Mouse (Mus musculus) ES-E14 (cell line): ENCODE results near the gene Atp8a1. TPM values are rescaled to one million over a fixed set of nuclear protein-coding genes. Genes with fewer than 3 reads are reported as not detected.

Experiments used
- DNase-seq: peaks from one replicate; pipeline ENCODE4 v3.0.0-alpha.2; 2013; ENCODE audit warnings: low read depth, low spot score
- H3K27ac ChIP-seq: 2 replicates; pipeline ENCODE4 v1.5.1; 2012; ENCODE audit warnings: low read depth, mild to moderate bottlenecking, low read length, moderate library complexity, mixed read lengths; ENCODE audit not compliant: poor library complexity, insufficient read depth, severe bottlenecking
- H3K36me3 ChIP-seq: 2 replicates; pipeline ENCODE4 v1.6.1; 2012; ENCODE audit warnings: mild to moderate bottlenecking, low read length, moderate library complexity, mixed read lengths; ENCODE audit not compliant: control insufficient read depth, poor library complexity, insufficient read depth, severe bottlenecking
- H3K4me1 ChIP-seq, 2 experiments: fragments of 150-350 bp in 1 of 2; sonication (generic) in 1 of 2; 2 replicates each; pipeline ENCODE4 v1.6.1; 2012; ENCODE audit warnings: low read length in 2 of 2, mild to moderate bottlenecking in 1 of 2, mixed read lengths in 1 of 2; ENCODE audit not compliant: control insufficient read depth in 2 of 2, insufficient read depth in 2 of 2, poor library complexity in 1 of 2
- H3K4me3 ChIP-seq, 2 experiments: fragments of 150-350 bp in 1 of 2; sonication (generic) in 1 of 2; 2 replicates each; pipeline ENCODE4 v1.5.1; 2012; ENCODE audit warnings: low read length in 2 of 2, low read depth in 1 of 2, mild to moderate bottlenecking in 1 of 2, mixed read lengths in 1 of 2; ENCODE audit not compliant: insufficient read depth in 1 of 2, poor library complexity in 1 of 2, severe bottlenecking in 1 of 2
- H3K9ac ChIP-seq: 2 replicates; pipeline ENCODE4 v1.6.1; 2012; ENCODE audit warnings: low read depth, mild to moderate bottlenecking, low read length, mixed read lengths; ENCODE audit not compliant: poor library complexity, insufficient read depth, severe bottlenecking
- H3K9me3 ChIP-seq: fragments of 150-350 bp; sonication (generic); 2 replicates; pipeline ENCODE4 v1.6.1; 2012; ENCODE audit warnings: low read depth, mild to moderate bottlenecking, low read length; ENCODE audit not compliant: control insufficient read depth, insufficient read depth
- CHD2 ChIP-seq: IDR thresholded peaks from 2 replicates; pipeline ENCODE4 v1.6.1; 2014; ENCODE audit warnings: mild to moderate bottlenecking, low read depth, low read length, inconsistent platforms
- HCFC1 ChIP-seq: IDR thresholded peaks from 2 replicates; pipeline ENCODE4 v1.6.1; 2012; ENCODE audit warnings: low read length, inconsistent platforms, borderline replicate concordance; ENCODE audit not compliant: insufficient read depth
- MAFK ChIP-seq: IDR thresholded peaks from 2 replicates; pipeline ENCODE4 v1.6.1; 2014; ENCODE audit warnings: mild to moderate bottlenecking, low read depth, low read length, inconsistent platforms; ENCODE audit not compliant: insufficient read depth
- ZC3H11A ChIP-seq: IDR thresholded peaks from 2 replicates; pipeline ENCODE4 v1.6.1; 2012; ENCODE audit warnings: low read depth, mild to moderate bottlenecking, inconsistent platforms, low read length, borderline replicate concordance
- ZNF384 ChIP-seq: IDR thresholded peaks from 2 replicates; pipeline ENCODE4 v1.6.1; 2012; ENCODE audit warnings: low read depth, low read length, inconsistent platforms
- in situ Hi-C, 2 experiments: fragments of 600-800 bp; cut with MboI; formaldehyde crosslinking; loops; one replicate each; pipeline ENCODE4 v1.15.1; 2025; ENCODE audit warnings: low sequenced_read_pairs in 2 of 2, inconsistent platforms in 1 of 2; ENCODE audit not compliant: unreplicated experiment in 2 of 2
- total RNA-seq: library from RNA; depleted of rRNA; stranded (reverse); fragments of 300-350 nt; gene quantifications from 2 replicates; pipeline ENCODE4 v1.2.3, GENCODE M21; 2012

The Atp8a1 gene
- total RNA-seq, 1 experiment = 13.7 TPM

DNA sequence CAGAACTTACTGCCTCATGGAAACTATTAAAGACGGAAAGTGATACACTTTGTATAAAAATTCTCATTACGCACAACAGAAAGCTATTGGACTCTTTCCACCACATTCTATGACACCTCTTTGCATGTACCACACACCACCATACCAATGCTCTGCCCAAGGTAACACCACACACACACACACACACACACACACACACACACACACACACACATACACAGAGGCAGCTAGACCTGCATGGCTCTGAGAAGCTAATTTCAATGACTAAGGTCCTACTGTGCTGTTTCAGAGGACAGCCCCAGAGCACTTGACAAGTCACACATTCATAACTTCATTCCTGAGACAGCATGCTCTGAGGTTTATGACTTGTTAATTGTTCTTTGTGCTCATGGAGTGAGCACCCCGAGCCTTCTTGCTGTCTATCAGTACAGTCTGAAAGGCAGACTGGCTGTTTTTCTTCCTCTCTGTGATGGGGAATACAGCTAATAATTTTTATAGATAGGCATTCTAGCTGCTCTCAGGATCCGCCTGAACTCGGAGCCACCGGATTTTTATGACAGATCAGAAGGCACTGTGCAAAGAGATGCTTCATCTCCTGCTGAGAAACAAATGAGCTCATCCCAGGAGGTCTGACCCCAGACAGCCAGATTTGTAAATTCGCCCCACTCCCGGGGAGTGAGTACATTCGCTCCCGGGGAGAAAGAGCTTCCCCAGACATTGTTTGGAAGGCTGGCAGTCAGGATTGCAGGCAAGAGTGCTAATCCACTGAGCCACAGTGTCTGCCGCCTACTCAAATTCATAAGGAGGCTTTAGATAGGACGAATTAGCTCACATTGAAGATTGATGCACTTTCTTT, 150.3 kb downstream of the Atp8a1 start:
- no peak overlapping the region for H3K27ac ChIP-seq
- in situ Hi-C loops = no loop called here
- no peaks in the 10 kb centered on the region; the same call in 1 of the 2 replicates for H3K36me3 ChIP-seq
- no peaks in the 10 kb centered on the region for H3K9me3 ChIP-seq
- no peak overlapping the region for H3K9ac ChIP-seq
- no peak overlapping the region for H3K4me3 ChIP-seq
- peak; percentile 54 for DNase-seq
- H3K4me1 ChIP-seq = peaks cover 0 to 6% of the 10 kb centered on the region in 2 experiments; a peak in 1 of 4 replicates
- no peak for TF ChIP-seq CHD2
- TF ChIP-seq ZNF384 = no peak

DNA sequence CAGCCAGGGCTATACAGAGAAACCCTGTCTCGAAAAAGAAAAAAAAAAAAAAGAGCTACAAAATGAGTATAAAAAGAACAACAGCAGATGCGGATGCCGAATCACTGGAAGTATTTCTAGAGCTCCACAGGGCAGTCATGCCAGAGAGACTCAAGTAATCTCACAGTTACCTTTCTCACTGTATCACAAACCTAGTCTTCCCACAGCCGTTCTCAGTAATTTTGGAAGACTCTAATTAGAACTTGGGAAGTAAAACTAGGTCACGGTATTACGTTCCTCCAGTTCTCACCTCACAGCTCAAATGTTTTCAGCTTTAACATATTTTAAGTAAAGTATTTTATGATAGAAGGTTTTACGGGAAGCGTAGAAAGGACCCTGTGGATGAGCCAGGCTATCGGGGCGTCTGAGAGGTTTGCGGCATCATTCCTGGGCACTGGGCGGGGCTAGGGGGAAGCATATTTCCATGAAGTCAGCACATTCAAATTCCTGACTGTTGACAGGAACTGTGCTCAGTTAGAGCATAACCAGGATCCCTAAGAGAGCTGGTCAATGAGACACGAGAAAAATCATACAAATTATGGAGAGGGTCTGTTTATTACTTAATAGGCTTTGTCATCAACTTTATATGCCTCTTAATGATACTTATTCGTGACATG, 152.1 kb downstream of the Atp8a1 start:
- in situ Hi-C loops = no loop called here
- H3K4me1 ChIP-seq = peaks cover 0 to 6% of the 10 kb centered on the region in 2 experiments; a peak in 1 of 4 replicates
- DNase-seq = no peak
- H3K9me3 ChIP-seq = no peaks in the 10 kb centered on the region
- H3K27ac ChIP-seq = no peak overlapping the region
- no peaks in the 10 kb centered on the region; the same call in 1 of the 2 replicates for H3K36me3 ChIP-seq
- H3K9ac ChIP-seq = no peak overlapping the region
- no peak for TF ChIP-seq ZNF384
- TF ChIP-seq HCFC1 = no peak
- no peak for TF ChIP-seq CHD2
- TF ChIP-seq ZC3H11A = no peak
- TF ChIP-seq MAFK = no peak
- H3K4me3 ChIP-seq = no peak overlapping the region

DNA sequence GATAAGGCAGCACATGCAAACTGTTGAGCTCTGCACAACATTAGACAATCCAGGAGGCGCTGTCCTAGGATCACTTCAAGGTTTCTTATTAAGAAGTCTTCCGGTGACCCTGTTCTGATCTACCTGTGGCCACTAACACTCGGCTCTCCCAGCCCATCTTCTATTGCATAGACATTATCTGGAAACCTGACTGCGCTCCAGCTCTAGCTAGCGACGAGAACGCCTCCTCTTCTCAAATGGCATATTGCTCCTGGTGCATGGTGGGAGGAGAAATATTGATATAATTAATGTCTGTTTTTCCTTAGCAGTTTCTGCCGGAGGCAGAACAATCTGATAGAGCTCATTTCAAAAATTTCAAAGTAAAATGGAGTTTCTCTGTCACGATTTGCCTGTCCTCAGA, 156.9 kb downstream of the Atp8a1 start:
- in situ Hi-C loops = no loop called here
- no peak for DNase-seq
- Histone ChIP-seq H3K4me1 (no peaks in the 10 kb centered on the region), H3K9me3 (no peaks in the 10 kb centered on the region), H3K36me3 (no peaks in the 10 kb centered on the region), H3K27ac (no peak overlapping the region), H3K4me3 (no peak overlapping the region), H3K9ac (no peak overlapping the region)
- TF ChIP-seq HCFC1 (no peak), ZNF384 (no peak), CHD2 (no peak), MAFK (no peak), ZC3H11A (no peak)

DNA sequence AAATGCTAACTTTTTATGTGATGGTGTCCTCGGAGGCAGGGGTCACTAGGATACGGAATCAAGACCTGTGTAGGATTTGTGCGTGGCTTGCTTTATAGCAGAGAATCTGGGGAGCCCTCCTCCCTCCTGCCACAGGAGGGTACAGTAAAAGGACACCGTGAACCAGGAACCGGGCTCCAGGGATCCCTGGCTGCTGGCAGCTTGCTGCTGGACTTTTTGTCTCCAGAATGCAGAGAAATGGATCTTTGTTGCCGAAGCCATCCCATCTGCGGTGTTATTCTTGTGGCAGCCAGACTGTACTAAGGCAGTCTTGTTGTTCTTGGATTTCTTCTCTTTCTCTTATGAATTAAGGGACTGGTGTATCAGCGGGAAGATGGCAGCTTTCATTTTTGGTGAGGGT, 159.2 kb downstream of the Atp8a1 start:
- H3K4me3 ChIP-seq = no peak overlapping the region
- H3K27ac ChIP-seq = no peak overlapping the region
- DNase-seq = no peak
- no peak overlapping the region for H3K9ac ChIP-seq
- H3K9me3 ChIP-seq = no peaks in the 10 kb centered on the region
- TF ChIP-seq ZNF384 = no peak
- no peak for TF ChIP-seq ZC3H11A
- no peak for TF ChIP-seq MAFK
- TF ChIP-seq CHD2 = no peak
- in situ Hi-C loops = no loop called here
- H3K36me3 ChIP-seq = no peaks in the 10 kb centered on the region
- no peaks in the 10 kb centered on the region for H3K4me1 ChIP-seq
